Mouse (Mus musculus) myocyte (in vitro differentiated cells): ENCODE data around the gene Tln2. TPM values are rescaled to one million over a fixed set of nuclear protein-coding genes. Genes with fewer than 3 reads are reported as not detected.

Experiments
- H3K27me3 ChIP-seq: one replicate; pipeline ENCODE4 v1.6.1; 2011; ENCODE audit not compliant: control insufficient read depth, insufficient read depth, insufficient read length
- H3K36me3 ChIP-seq: one replicate; pipeline ENCODE4 v1.6.1; 2011; ENCODE audit not compliant: control insufficient read depth, insufficient read depth
- H3K4me2 ChIP-seq: one replicate; pipeline ENCODE4 v1.6.1; 2011; ENCODE audit warnings: low read depth, control low read depth
- H3K4me3 ChIP-seq: one replicate; pipeline ENCODE4 v1.5.1; 2011; ENCODE audit warnings: mild to moderate bottlenecking, control low read depth, moderate library complexity
- H3K79me2 ChIP-seq: one replicate; pipeline ENCODE4 v1.6.1; 2011; ENCODE audit not compliant: control insufficient read depth, insufficient read depth
- H3ac ChIP-seq: one replicate; pipeline ENCODE4 v1.6.1; 2011; ENCODE audit not compliant: control insufficient read depth, insufficient read length
- CEBPB ChIP-seq: IDR thresholded peaks from 2 replicates; pipeline ENCODE4 v1.6.1; 2011; ENCODE audit warnings: mild to moderate bottlenecking, moderate library complexity; ENCODE audit not compliant: poor library complexity, insufficient read depth, severe bottlenecking
- E2F4 ChIP-seq: IDR thresholded peaks from one replicate; pipeline ENCODE4 v1.6.1; 2011; ENCODE audit warnings: mild to moderate bottlenecking, control low read depth, moderate library complexity; ENCODE audit not compliant: insufficient read depth
- MAX ChIP-seq: IDR thresholded peaks from one replicate; pipeline ENCODE4 v1.6.1; 2011; ENCODE audit warnings: low read depth, mild to moderate bottlenecking, control low read depth
- MYOD1 ChIP-seq, 3 experiments: IDR thresholded peaks; one replicate each; pipeline ENCODE4 v1.6.1; 2011; ENCODE audit warnings: control low read depth in 2 of 3, low read depth in 2 of 3, mild to moderate bottlenecking in 2 of 3, moderate library complexity in 1 of 3; ENCODE audit not compliant: insufficient read length in 2 of 3, control insufficient read depth in 1 of 3
- MYOG ChIP-seq, 3 experiments: IDR thresholded peaks; one replicate each; pipeline ENCODE4 v1.6.1; 2011; ENCODE audit warnings: control low read depth in 2 of 3, low read depth in 2 of 3, mild to moderate bottlenecking in 2 of 3; ENCODE audit not compliant: insufficient read length in 2 of 3, control insufficient read depth in 1 of 3, insufficient read depth in 1 of 3
- POLR2A ChIP-seq: IDR thresholded peaks from one replicate; pipeline ENCODE4 v1.6.1; 2011; ENCODE audit warnings: low read depth, mild to moderate bottlenecking, control low read depth, moderate library complexity; ENCODE audit not compliant: insufficient read length
- POLR2AphosphoS2 ChIP-seq: IDR thresholded peaks from one replicate; pipeline ENCODE4 v1.6.1; 2011; ENCODE audit warnings: low read depth, control low read depth; ENCODE audit not compliant: insufficient read length
- REST ChIP-seq: IDR thresholded peaks from one replicate; pipeline ENCODE4 v1.6.1; 2011; ENCODE audit warnings: mild to moderate bottlenecking, control low read depth, moderate library complexity; ENCODE audit not compliant: insufficient read depth, insufficient read length
- SRF ChIP-seq: IDR thresholded peaks from one replicate; pipeline ENCODE4 v1.6.1; 2011; ENCODE audit warnings: low read depth; ENCODE audit not compliant: control insufficient read depth, insufficient read length
- TCF12 ChIP-seq: IDR thresholded peaks from one replicate; pipeline ENCODE4 v1.6.1; 2011; ENCODE audit warnings: mild to moderate bottlenecking, control low read depth; ENCODE audit not compliant: poor library complexity, insufficient read depth, severe bottlenecking
- TCF3 ChIP-seq: IDR thresholded peaks from one replicate; pipeline ENCODE4 v1.6.1; 2011; ENCODE audit warnings: low read depth, control low read depth; ENCODE audit not compliant: insufficient read length
- USF1 ChIP-seq: IDR thresholded peaks from one replicate; pipeline ENCODE4 v1.6.1; 2011; ENCODE audit warnings: low read depth, mild to moderate bottlenecking, control low read depth, moderate library complexity
- polyA plus RNA-seq: library from polyadenylated mRNA; unstranded; fragments of >200 nt; fragmentation: generic; extraction: Trizol; gene quantifications from one replicate; pipeline ENCODE4 v1.2.1, GENCODE M21; 2012; ENCODE audit warnings: missing spikeins

Gene Tln2
- polyA plus RNA-seq, 1 experiment: 28.6 TPM

GRCm38 (mm10) chr9:67191488-67192331, 367.8 kb downstream of the Tln2 start:
- Histone ChIP-seq H3K79me2 (no peaks in the 10 kb centered on the region), H3K4me3 (no peak overlapping the region), H3K4me2 (no peak overlapping the region), H3K36me3 (no peaks in the 10 kb centered on the region), H3ac (no peak overlapping the region), H3K27me3 (no peaks in the 10 kb centered on the region)
- TF ChIP-seq POLR2A (no peak), REST (no peak), CEBPB (no peak), MYOD1 (IDR thresholded peaks at IDR 0.05; ENCODE audit: control insufficient read depth in 1 of 3, insufficient read length in 2 of 3, low read depth in 2 of 3) (no peak), TCF12 (no peak)

DNA sequence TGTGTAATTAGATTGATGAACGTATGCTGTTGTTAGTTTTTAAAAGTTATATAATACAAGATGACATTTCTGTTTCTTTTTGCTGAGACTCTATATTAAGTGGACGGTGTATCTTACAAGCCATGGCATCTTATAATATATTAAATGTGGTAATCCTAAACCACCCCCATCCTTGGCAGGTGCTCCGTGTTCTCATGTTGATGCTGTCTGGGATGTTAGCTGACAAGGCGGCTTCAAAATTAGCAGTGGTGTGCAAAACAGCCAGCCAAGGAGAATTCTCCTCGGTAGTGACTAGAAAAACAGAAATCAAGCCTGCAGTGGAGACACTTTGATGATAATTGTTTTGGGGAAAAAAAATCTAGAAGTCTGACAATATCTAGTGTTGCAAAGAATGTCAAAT, 371.8 kb downstream of the Tln2 start:
- Histone ChIP-seq H3K4me2 (no peak overlapping the region), H3K27me3 (no peaks in the 10 kb centered on the region), H3K79me2 (no peaks in the 10 kb centered on the region), H3K36me3 (no peaks in the 10 kb centered on the region), H3K4me3 (no peak overlapping the region), H3ac (no peak overlapping the region)
- TF ChIP-seq USF1: no peak
- no peak for TF ChIP-seq MYOD1 (IDR thresholded peaks at IDR 0.05; ENCODE audit: control insufficient read depth in 1 of 3, insufficient read length in 2 of 3, low read depth in 2 of 3)
- no peak for TF ChIP-seq POLR2AphosphoS2
- no peak for TF ChIP-seq MYOG (IDR thresholded peaks at IDR 0.05; ENCODE audit: control insufficient read depth in 1 of 3, insufficient read depth in 1 of 3, insufficient read length in 2 of 3, low read depth in 2 of 3)
- TF ChIP-seq MAX: no peak
- no peak for TF ChIP-seq POLR2A
- TF ChIP-seq TCF12: no peak
- no peak for TF ChIP-seq REST
- no peak for TF ChIP-seq CEBPB
- no peak for TF ChIP-seq TCF3
- no peak for TF ChIP-seq E2F4
- TF ChIP-seq SRF: no peak

- H3ac ChIP-seq: no peak overlapping the region
- no peak overlapping the region for H3K4me2 ChIP-seq
- H3K79me2 ChIP-seq: no peaks in the 10 kb centered on the region
- H3K36me3 ChIP-seq: no peaks in the 10 kb centered on the region
- H3K27me3 ChIP-seq: no peaks in the 10 kb centered on the region
- H3K4me3 ChIP-seq: no peak overlapping the region
- TF ChIP-seq USF1 (no peak), E2F4 (no peak), REST (no peak), POLR2AphosphoS2 (no peak), CEBPB (no peak), MAX (no peak), SRF (no peak), POLR2A (no peak), MYOG (IDR thresholded peaks at IDR 0.05; ENCODE audit: control insufficient read depth in 1 of 3, insufficient read depth in 1 of 3, insufficient read length in 2 of 3, low read depth in 2 of 3) (no peak), TCF3 (no peak), MYOD1 (IDR thresholded peaks at IDR 0.05; ENCODE audit: control insufficient read depth in 1 of 3, insufficient read length in 2 of 3, low read depth in 2 of 3) (no peak), TCF12 (no peak)
Observed at GRCm38 (mm10) chr9:67187182-67187581, 372.3 kb downstream of the Tln2 start.

- Histone ChIP-seq H3ac (no peak overlapping the region), H3K27me3 (no peaks in the 10 kb centered on the region), H3K4me3 (no peak overlapping the region), H3K79me2 (no peaks in the 10 kb centered on the region), H3K4me2 (no peak overlapping the region), H3K36me3 (no peaks in the 10 kb centered on the region)
- TF ChIP-seq MAX (no peak), TCF12 (no peak), SRF (no peak), POLR2A (no peak), REST (no peak), E2F4 (no peak), MYOD1 (IDR thresholded peaks at IDR 0.05; ENCODE audit: control insufficient read depth in 1 of 3, insufficient read length in 2 of 3, low read depth in 2 of 3) (no peak), USF1 (no peak), POLR2AphosphoS2 (no peak), TCF3 (no peak)
Observed at GRCm38 (mm10) chr9:67184556-67184955, 374.9 kb downstream of the Tln2 start.
